Mouse (Mus musculus) left cerebral cortex, postnatal 10 days (tissue): ENCODE results near the gene Zg16. TPM values are rescaled to one million over a fixed set of nuclear protein-coding genes. Genes with fewer than 3 reads are reported as not detected.
"Not testable (repeated sequence)": the region's sequence is repeated elsewhere in the genome, so short reads cannot be mapped to it uniquely, and the experiment has no call there.

Source experiments
- DNase-seq, 2 experiments: peaks; one replicate each; pipeline ENCODE4 v3.0.0; 2021 to 2022; ENCODE audit warnings: low spot score in 2 of 2, mixed read lengths in 1 of 2; ENCODE audit errors: extremely low spot score in 1 of 2
- intact Hi-C: fragments of 180-260 bp; cut with DNase I; formaldehyde crosslinking; loops from one replicate; pipeline ENCODE4 v1.15.1; 2025
- total RNA-seq, 2 experiments: library from RNA; stranded (reverse); gene quantifications; 2 replicates each; pipeline ENCODE4 v1.2.3; 2021

The Zg16 gene
- total RNA-seq, 2 experiments from 2014 or later, result not detected

GRCm38 (mm10) chr7:127110239-127111007 lies 23.3 kb upstream of the Zg16 start:
- DNase-seq, result peak; percentile 74 to 80
- intact Hi-C loops, result loop anchor here (2.0 kb wide), 1 partner anchor 280 kb away; the partner anchor contains the start of gene 4930451I11Rik

DNA sequence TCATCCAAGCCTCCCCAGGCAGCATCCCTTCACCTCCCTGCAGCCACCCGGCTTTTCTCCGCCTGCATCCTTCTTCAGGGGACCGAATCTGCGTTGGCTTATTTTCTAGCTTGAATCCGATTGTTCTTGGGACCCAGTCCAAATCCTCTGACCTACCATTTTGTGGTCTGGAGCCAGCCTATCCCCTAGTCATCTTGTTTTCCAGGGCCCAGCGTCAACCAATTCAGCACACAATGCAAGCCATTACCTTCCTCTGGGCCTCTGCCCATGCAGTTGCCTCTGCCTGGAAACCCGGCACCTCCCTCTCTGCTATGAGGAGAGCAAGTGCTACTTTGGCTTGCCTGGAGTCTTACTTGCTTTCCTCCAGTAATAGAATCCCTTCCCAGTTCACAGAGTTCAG lies 18.4 kb upstream of the Zg16 start:
- intact Hi-C loops, result loop anchor here (2.0 kb wide), 2 partner anchors 157 to 273 kb away; partner anchors contain the start of gene Asphd1
- DNase-seq, result no peak

DNA sequence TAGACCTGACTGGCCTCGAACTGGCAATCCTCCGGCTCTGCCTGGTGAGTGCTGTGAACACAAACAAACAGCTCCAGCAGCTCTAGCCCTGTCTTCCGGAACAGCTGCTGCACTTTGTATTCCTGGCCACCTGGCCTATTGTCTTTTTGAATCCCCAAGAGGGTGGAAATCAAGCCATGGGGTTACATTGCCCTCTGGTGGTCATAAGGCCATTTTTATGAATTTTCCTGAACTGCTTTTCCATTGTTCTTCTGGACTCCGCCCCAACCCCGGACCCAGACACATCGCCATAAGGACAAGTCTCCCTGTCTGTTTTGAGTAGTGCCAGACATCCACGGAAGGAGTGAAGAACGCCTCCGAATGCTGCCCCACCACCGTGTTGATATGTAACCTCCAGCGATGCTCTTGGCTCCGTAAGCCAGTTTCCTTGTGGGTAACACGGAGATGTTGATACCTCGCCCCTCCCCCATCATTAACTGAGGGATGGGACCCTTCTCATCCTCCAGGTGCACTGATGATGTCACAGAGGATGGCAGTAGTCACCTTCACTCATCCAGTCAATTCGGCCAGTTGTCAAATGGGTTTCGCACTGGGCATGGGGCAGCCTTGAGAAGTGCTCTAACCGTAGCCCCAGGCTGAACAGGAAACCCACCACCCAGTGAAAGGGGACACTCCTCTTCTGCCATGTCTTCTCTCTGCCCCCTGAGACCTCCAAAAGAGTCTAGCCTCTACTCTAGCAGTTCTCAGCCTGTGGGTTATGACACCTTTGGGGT lies 17.6 kb upstream of the Zg16 start:
- intact Hi-C loops, result loop anchor here (2.0 to 5.0 kb wide), 3 partner anchors 82 to 272 kb away; partner anchors contain the start of genes Asphd1, Gm42742 and Prrt2
- peak; percentile 78 to 79 for DNase-seq

GRCm38 (mm10) chr7:127103960-127104359 lies 16.8 kb upstream of the Zg16 start:
- DNase-seq, result no peak
- intact Hi-C loops, result loop anchor here (2.0 to 5.0 kb wide), 3 partner anchors 82 to 271 kb away; partner anchors contain the start of genes Asphd1, Gm42742 and Prrt2

DNA sequence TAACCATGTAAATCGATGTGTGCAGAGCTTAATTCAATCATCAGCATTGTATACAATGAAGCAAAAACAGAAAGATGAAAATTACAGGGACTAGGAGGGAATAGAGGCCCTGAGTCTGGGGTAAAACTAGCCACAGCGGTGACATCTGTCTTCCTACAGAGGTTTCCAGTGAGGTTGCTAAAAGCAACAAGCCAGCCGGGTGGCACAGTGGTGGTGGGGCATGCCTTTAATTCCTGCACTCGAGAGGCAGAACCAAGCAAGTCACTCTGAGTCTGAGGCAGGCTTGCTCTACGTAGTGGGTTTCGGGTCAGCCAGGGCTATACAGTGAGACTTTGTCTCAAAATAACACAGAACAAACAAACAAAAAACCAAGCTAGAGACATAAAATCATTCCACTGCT lies 15.0 kb upstream of the Zg16 start:
- intact Hi-C loops, result loop anchor here (5.0 kb wide), 1 partner anchor 80 kb away; the partner anchor contains the start of genes Gm42742 and Prrt2
- DNase-seq, result no peak

- intact Hi-C loops, result loop anchor here (5.0 kb wide), 1 partner anchor 79 kb away; the partner anchor contains the start of genes Gm42742 and Prrt2
- DNase-seq, result no peak
Measured at GRCm38 (mm10) chr7:127101451-127102016, 14.4 kb upstream of the Zg16 start.

- no peak for DNase-seq
- intact Hi-C loops, result no loop called here
Measured at GRCm38 (mm10) chr7:127099528-127099927, 12.4 kb upstream of the Zg16 start.

DNA sequence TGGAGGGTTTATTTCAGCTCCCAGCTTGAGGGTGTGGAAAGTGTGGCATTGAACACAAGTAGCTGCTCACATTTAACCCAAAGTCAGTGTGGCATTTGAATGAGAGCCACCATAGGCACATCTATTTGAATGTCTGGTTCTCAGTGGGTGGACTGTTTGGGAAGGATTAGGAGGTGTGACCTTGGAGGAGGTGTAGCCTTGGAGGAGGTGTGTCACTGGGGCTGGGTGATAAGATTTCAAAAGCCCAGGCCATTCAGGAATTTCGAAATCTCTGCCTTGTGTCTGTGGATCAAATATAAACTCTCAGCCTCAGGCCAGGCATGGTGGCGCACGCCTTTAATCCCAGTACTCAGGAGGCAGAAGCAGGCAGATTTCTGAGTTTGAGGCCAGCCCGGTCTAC lies 11.8 kb upstream of the Zg16 start:
- DNase-seq, result no peak
- intact Hi-C loops, result no loop called here

DNA sequence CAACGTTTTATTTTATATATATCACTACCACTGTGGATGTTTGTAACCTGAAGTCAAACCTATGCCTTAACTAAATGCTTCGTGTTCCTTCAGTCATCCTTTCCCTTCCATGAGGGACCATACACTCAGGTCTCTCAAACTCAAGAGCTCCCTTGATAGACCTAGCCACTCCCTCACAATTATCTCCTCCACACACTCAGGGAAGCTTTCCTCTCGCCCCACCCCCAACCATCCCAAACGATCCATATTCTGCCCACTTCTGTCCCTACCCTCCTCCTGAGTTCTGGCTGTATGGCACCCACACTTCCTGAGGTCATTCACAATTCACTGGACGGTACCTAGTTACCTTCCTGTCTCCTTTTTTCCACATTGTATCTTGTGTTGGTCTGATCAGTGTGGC lies 11.4 kb upstream of the Zg16 start:
- DNase-seq, result no peak
- intact Hi-C loops, result no loop called here

DNA sequence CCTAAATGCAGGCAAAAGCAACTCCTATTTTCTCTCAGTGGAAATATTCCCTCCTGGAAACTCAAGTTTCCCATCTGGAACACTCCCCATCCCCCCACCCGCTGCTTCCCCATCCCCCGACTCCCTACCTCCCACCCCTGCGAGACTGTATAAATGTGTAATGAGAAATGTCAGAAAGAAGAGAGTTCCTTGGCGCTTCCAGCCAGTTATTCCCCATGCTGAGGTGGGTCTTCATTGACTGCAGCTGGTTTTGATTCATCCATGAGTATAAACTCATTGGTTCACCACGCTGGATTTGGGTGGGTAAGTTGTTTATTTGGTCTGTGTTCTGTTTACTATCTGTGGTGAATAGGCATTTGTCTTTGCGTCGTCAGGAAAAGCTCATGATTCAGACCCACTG lies 9.3 kb upstream of the Zg16 start:
- intact Hi-C loops, result no loop called here
- no peak for DNase-seq

DNA sequence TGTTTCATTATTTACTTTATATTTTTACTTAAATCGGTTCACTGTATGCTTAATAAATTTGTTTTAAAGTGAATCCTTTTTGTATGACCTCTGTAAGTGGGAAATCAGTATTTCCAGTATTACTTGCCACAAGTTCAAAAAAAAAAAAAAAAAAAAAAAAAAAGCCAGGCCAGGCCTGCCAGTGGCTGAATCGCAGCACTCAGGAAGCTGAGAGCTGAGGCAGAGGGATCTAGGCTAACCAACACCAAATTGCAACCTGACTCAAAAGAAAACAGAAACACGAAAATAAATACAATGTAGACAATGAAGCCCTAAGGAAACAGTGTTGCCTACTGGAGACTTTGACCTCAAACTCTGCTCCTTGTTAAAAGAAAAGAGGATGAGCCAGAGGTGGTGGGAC lies 6.8 kb upstream of the Zg16 start:
- no peak for DNase-seq
- intact Hi-C loops, result no loop called here

- intact Hi-C loops, result no loop called here
- DNase-seq, result peak; percentile 27 to 80
Measured at GRCm38 (mm10) chr7:127091114-127091896, 4.2 kb upstream of the Zg16 start, which contains the start of gene AI467606. Gene AI467606, plus strand, starts transcription at chr7:127091359.

DNA sequence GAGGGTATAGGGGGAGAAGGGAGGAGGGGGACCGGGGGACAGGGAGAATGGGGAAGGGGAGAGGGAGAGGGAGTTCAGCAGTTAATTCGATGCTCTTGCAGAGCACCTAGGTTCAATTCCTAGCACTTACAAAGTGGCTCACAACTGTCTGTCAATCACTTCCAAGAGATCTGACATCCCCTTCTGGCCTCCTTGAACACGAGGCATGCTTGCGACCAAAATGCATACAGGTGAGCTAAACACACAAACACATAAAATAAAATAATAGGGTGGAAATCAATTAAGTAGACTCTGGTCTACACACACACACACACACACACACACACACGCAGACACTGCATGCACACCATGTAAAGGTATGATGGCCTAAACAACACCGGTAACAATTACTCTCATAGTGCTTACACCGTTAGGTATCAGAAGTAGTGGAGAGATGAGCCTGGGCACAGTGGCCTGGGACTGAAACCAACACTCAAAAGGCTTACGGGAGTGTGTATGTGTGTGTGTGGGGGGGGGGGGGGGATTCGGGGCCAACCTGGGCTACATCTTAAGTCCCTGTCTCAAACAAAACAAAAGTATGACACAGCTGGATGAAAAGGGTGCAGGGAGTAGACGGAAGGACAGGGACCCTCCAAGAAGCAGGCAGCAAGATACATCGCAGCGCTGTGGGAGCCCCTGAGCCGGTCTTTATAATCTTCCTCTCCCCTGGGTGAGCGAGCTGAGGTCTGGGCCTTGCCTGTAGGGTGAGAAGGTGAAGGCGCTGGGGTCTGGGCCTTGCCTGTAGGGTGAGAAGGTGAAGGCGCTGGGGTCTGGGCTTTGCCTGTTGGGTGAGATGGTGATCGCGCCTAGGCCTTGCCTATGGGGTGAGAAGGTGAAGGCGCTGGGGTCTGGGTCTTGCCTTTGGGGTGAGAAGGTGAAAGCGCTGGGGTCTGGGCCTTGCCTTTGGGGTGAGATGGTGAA lies 3.3 kb upstream of the Zg16 start:
- intact Hi-C loops, result no loop called here
- no peak for DNase-seq

GRCm38 (mm10) chr7:127088901-127089845 lies 2.0 kb upstream of the Zg16 start:
- DNase-seq, result peak in 1 of 2 experiments; percentile 38
- intact Hi-C loops, result no loop called here

- intact Hi-C loops, result no loop called here
- no peak for DNase-seq
Measured at GRCm38 (mm10) chr7:127088083-127088482, 955 bp upstream of the Zg16 start.

DNA sequence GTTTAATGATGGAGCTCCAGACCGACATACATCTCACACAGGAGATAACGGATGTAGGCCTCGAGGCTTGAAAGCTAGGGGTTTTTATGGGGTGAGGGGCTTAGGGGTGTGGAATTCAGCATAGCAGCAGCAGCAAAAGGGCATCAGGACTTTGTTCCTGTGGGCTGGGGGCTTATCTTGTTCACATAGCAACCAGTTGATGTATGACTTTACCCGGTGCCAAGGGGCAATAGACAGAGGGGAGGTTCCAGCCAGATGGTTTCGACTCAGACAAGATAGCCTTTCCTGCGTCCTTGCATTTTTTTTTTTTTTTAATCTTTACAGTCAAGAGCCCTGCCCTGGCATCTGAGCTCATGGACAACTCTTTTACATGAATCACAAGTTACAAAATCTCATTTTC lies 1.4 kb downstream of the Zg16 start:
- intact Hi-C loops, DNase-seq: not testable (repeated sequence)
